Mouse (Mus musculus) kidney, postnatal 0 days (tissue): ENCODE data around the gene Acot1. TPM values are rescaled to one million over a fixed set of nuclear protein-coding genes. Genes with fewer than 3 reads are reported as not detected.
A peak's percentile ranks its signal among the peaks of the same experiment; 100 is the strongest.
"Not testable (repeated sequence)": the region's sequence is repeated elsewhere in the genome, so short reads cannot be mapped to it uniquely, and the experiment has no call there.

Source experiments
- ATAC-seq: fragments of 200-750 bp; cut with Nextera tagmentation; replicated peaks from 2 replicates; pipeline ENCODE4 v1.8.0; 2017; ENCODE audit warnings: low read depth, moderate number of reproducible peaks, moderate TSS enrichment, moderate library complexity; ENCODE audit not compliant: low FRiP score
- DNase-seq: peaks from one replicate; pipeline ENCODE4 v3.0.0-alpha.2; 2016; ENCODE audit warnings: low spot score
- H3K27ac ChIP-seq: fragments of 300-500 bp; sonication (generic); 2 replicates; pipeline ENCODE4 v1.5.1; 2014; ENCODE audit warnings: mild to moderate bottlenecking
- H3K27me3 ChIP-seq: fragments of 300-500 bp; sonication (generic); 2 replicates; pipeline ENCODE4 v1.6.1; 2014; ENCODE audit warnings: low read length, mixed read lengths; ENCODE audit not compliant: insufficient read depth
- H3K36me3 ChIP-seq: fragments of 300-500 bp; sonication (generic); 2 replicates; pipeline ENCODE4 v1.6.1; 2014; ENCODE audit warnings: low read length, mixed read lengths; ENCODE audit not compliant: insufficient read depth
- H3K4me1 ChIP-seq: fragments of 300-500 bp; sonication (generic); replicated peaks from 2 replicates; pipeline ENCODE4 v1.6.1; 2014; ENCODE audit warnings: antibody characterized with exemption, low read length, mixed read lengths; ENCODE audit not compliant: insufficient read depth
- H3K4me2 ChIP-seq: fragments of 300-500 bp; sonication (generic); 2 replicates; pipeline ENCODE4 v1.6.1; 2014; ENCODE audit warnings: mild to moderate bottlenecking, low read length, moderate library complexity, mixed read lengths
- H3K4me3 ChIP-seq: fragments of 300-500 bp; sonication (generic); replicated peaks from 2 replicates; pipeline ENCODE4 v1.5.1; 2014; ENCODE audit warnings: low read depth, low read length
- H3K9ac ChIP-seq: fragments of 300-500 bp; sonication (generic); 2 replicates; pipeline ENCODE4 v1.6.1; 2014; ENCODE audit warnings: low read depth, low read length
- H3K9me3 ChIP-seq: fragments of 300-500 bp; sonication (generic); replicated peaks from 2 replicates; pipeline ENCODE4 v1.6.1; 2016; ENCODE audit warnings: low read length, inconsistent platforms, mixed read lengths
- CTCF ChIP-seq: IDR thresholded peaks from 2 replicates; pipeline ENCODE4 v1.5.1; 2016; ENCODE audit warnings: antibody characterized with exemption, low read depth, mild to moderate bottlenecking, moderate library complexity
- WGBS: fragments of 180-500 bp; shearing (Covaris S2); extraction: QIAGEN DNeasy Blood & Tissue Kit; methylation state at CpG from one replicate; pipeline ENCODE4 v1.1.7; 2014; 5-methylcytosine and 5-hydroxymethylcytosine counted together
- polyA plus RNA-seq: library from polyadenylated mRNA; unstranded; fragments of >200 nt; fragmentation: Nextera tagmentation; extraction: Ambion mirVana; gene quantifications from 2 replicates; pipeline ENCODE4 v1.2.1, GENCODE M21; 2015

The Acot1 gene
- polyA plus RNA-seq, 1 experiment from 2014 or later = 176 TPM

DNA sequence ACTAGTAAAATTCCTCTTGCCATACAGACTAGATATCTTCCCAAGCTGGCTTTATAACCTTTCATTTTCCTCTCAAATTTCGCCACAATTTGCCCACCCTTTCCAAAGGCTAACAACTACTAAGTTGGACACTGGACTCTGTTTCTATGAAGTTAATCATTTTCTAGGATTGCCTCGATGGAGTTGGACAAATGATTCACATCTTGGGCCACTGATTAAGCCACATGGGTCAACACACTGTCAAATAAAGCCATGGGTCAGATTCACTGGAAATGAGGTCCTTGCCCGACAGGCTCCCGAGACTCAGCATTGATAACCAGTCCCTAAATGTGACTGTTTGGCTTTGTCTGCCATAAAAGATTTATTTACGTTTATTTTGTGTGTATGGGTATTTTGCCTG is 33.0 kb downstream of the Acot1 start:
- no peaks in the 10 kb centered on the region for H3K27me3 ChIP-seq
- peak overlapping the region; percentile 66; the same call in 1 of the 2 replicates for H3K27ac ChIP-seq
- no peaks in the 10 kb centered on the region for H3K4me1 ChIP-seq
- WGBS = 73% methylated on average over 5 of the region's 5 CpGs
- no peaks in the 10 kb centered on the region for H3K36me3 ChIP-seq
- no peak overlapping the region for H3K4me2 ChIP-seq
- TF ChIP-seq CTCF = no peak
- H3K9ac ChIP-seq = no peak overlapping the region
- no peaks in the 10 kb centered on the region for H3K9me3 ChIP-seq
- ATAC-seq (peak; percentile 49; the same call in 1 of the 2 replicates), DNase-seq (no peak)
- no peak overlapping the region for H3K4me3 ChIP-seq

DNA sequence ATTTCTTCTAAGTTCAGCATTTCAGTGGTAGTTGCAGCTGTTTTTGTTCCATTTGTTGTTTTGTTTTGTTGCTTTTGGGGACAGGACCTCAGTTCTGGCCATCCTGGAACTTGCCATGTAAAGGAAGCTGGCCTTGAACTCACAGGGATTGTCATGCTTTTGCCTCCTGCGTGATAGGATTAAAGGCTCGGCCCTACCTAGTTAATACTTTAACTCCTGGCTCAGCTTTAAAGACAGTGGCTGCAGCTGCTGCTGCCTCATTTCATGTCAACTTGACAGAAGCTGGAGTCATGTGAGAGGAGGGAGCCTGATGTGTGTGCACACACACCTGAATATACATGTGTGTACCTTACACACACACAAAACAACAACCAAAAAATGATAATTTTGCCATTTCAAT is 34.8 kb downstream of the Acot1 start:
- no peaks in the 10 kb centered on the region for H3K27me3 ChIP-seq
- H3K4me2 ChIP-seq = no peak overlapping the region
- ATAC-seq (no peak; the same call in 1 of the 2 replicates), DNase-seq (no peak)
- H3K9me3 ChIP-seq = no peaks in the 10 kb centered on the region
- 58% methylated on average over 2 of the region's 2 CpGs for WGBS
- H3K4me1 ChIP-seq = no peaks in the 10 kb centered on the region
- H3K9ac ChIP-seq = no peak overlapping the region
- TF ChIP-seq CTCF = no peak
- H3K27ac ChIP-seq = no peak overlapping the region
- H3K4me3 ChIP-seq = no peak overlapping the region
- no peaks in the 10 kb centered on the region for H3K36me3 ChIP-seq

DNA sequence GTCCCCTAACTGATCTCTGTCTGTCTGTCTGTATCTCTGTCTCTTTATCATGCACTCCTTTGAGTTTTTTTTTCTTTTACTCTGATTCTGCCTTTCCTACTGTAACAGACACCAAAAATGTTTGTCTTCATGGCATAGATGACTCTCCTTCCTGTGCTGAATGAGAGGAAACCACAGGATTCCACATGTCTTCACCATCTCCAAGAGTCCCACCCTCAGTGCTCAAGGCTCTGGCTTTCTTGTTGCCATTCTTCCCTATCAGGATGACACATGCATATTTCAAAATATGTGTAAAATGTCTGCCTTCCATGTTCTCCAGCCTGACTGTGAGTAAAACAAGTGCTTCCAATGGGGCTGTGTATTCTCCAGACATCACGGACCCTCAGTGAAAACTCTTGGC is 37.6 kb downstream of the Acot1 start:
- ATAC-seq (no peak), DNase-seq (no peak)
- Histone ChIP-seq H3K4me1 (no peaks in the 10 kb centered on the region), H3K9ac (no peak overlapping the region), H3K36me3 (no peaks in the 10 kb centered on the region), H3K4me2 (no peak overlapping the region), H3K27me3 (no peaks in the 10 kb centered on the region), H3K27ac (no peak overlapping the region), H3K4me3 (no peak overlapping the region), H3K9me3 (no peaks in the 10 kb centered on the region)
- 95% methylated on average over 1 of the region's 1 CpGs for WGBS
- no peak for TF ChIP-seq CTCF

DNA sequence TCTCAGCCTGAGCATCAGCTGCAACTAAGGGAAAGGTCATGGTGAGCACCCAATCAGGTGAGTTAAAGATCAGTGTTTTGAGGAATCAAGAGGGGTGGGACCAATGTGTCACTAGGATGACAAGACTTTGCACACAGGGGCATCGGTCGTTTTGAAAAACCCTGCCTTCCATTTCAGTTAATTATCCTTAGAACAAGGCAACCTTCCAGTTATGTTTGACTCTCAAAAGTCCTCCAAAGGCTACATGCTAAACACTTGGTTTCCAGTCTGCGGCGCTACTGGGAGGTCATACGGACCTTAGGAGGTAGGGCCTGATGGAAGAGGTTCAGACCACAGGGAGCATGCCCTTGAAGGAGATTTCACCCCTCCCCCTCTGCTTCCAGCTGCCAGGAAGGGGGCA is 41.5 kb downstream of the Acot1 start:
- not testable (repeated sequence) for H3K9me3 ChIP-seq, H3K4me2 ChIP-seq, H3K9ac ChIP-seq, H3K27me3 ChIP-seq, H3K36me3 ChIP-seq, H3K4me1 ChIP-seq, DNase-seq, H3K4me3 ChIP-seq
- 72% methylated on average over 5 of the region's 5 CpGs for WGBS
- ATAC-seq = peak; percentile 79
- H3K27ac ChIP-seq = 0 out of 2 replicates have a peak overlapping the region, but pooled peaks have one; percentile 70

DNA sequence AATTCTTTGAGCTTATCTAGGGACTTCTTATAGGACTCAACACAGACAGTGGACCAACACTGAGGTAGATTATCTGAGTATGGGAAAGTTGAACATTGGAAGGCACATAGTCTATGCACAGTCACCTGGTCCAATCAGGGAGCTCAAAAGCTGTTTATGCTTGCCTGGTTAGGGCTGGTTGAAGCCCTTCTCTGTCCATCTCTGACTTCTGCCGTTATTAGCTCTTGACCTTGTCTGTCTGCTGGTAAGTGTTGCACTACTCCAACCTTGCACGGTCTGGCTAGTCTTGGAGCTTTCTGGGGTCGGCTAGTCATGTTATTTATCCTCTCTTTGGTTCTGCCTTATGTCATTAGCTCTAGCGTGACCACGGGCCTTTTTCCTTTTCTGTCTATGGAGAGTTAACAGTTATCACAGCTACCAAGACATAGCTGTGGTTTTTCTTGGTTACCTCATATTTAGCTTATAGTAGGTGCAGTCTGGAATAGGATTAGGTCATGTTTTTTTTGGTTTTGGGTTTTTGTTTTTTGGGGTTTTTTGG is 42.7 kb downstream of the Acot1 start, which contains the start of gene Acot3:
Gene Acot3, plus strand, starts transcription at position 208 of the 538 bp plus-strand sequence.
- no peak within 1 kb of the TSS for H3K9ac ChIP-seq
- H3K9me3 ChIP-seq = no peaks in the 10 kb centered on the region
- peak within 1 kb of the TSS; percentile 70 for H3K27ac ChIP-seq
- peak within 1 kb of the TSS; percentile 29; the same call in 1 of the 2 replicates for H3K4me3 ChIP-seq
- ATAC-seq (peak; percentile 45; the same call in 1 of the 2 replicates), DNase-seq (no peak)
- TF ChIP-seq CTCF = no peak
- 68% methylated on average over 5 of the region's 5 CpGs for WGBS
- H3K36me3 ChIP-seq = no peaks in the 10 kb centered on the region
- H3K4me1 ChIP-seq = no peaks in the 10 kb centered on the region
- 0 out of 2 replicates have a peak, but pooled peaks cover 3% of the 10 kb centered on the region for H3K27me3 ChIP-seq
- H3K4me2 ChIP-seq = peak within 1 kb of the TSS; percentile 72

DNA sequence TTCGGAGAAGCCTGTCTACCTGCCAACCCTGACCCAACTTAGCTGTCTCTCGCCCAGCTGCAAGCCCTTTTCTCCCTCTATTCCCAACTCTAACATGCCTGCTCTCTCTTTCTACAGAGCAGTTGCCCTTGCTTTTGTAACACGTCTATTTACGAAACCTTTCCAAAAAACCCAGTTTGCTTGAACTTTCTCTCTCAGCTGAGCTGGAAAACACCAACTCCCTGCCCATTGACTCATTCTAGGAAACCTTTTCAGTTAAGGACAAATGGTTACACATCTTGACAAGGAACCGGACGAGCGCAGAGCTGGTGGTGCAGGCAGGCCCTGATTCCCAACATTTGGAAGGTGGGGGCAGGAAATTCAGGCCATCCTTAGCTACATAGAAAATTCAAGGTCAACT is 43.3 kb downstream of the Acot1 start:
- peak overlapping the region; percentile 54; the same call in 1 of the 2 replicates for H3K27ac ChIP-seq
- no peak for DNase-seq
- peak overlapping the region; percentile 72; the same call in 1 of the 2 replicates for H3K4me2 ChIP-seq
- WGBS = 85% methylated on average over 7 of the region's 7 CpGs
- no peaks in the 10 kb centered on the region for H3K36me3 ChIP-seq
- H3K4me1 ChIP-seq = no peaks in the 10 kb centered on the region
- TF ChIP-seq CTCF = no peak
- no peak overlapping the region for H3K9ac ChIP-seq
- H3K27me3 ChIP-seq = 0 out of 2 replicates have a peak, but pooled peaks cover 3% of the 10 kb centered on the region
- ATAC-seq = no peak
- H3K9me3 ChIP-seq = no peaks in the 10 kb centered on the region
- H3K4me3 ChIP-seq = peak overlapping the region; percentile 29; the same call in 1 of the 2 replicates
